Mouse (Mus musculus): ENCODE results near the gene Nfe2l1. TPM values are rescaled to one million over a fixed set of nuclear protein-coding genes. Genes with fewer than 3 reads are reported as not detected.

The Nfe2l1 gene
- polyA plus RNA-seq (2014; fragmentation: Nextera tagmentation; extraction: Ambion mirVana) = 49.3 and 54.7 TPM in 2 replicates

GRCm38 (mm10) chr11:96829813-96830538, at the start of gene Nfe2l1:
Nfe2l1 (minus strand) TSS chr11:96829968.
- Histone ChIP-seq H3K4me2 (replicated peaks) (peak within 1 kb of the TSS; percentile 67), H3K4me3 (replicated peaks; ENCODE audit: low read length) (peak within 1 kb of the TSS; percentile 67), H3K27me3 (ENCODE audit: control insufficient read depth, insufficient read depth, low read length) (no peaks in the 10 kb centered on the region), H3K27ac (peak within 1 kb of the TSS; percentile 93), H3K9ac (peak within 1 kb of the TSS; percentile 75), H3K4me1 (replicated peaks; ENCODE audit: control insufficient read depth, insufficient read depth, low read length) (peaks cover 45% of the 10 kb centered on the region), H3K36me3 (replicated peaks; ENCODE audit: control insufficient read depth, insufficient read depth) (peaks cover 27% of the 10 kb centered on the region), H3K9me3 (ENCODE audit: control insufficient read depth, low read length) (no peaks in the 10 kb centered on the region)
- DNase-seq (ENCODE audit: low spot score) = peak; percentile 97
- under 1% methylated on average over 51 of the region's 51 CpGs for WGBS
- peak; percentile 99 for ATAC-seq (ENCODE audit: low FRiP score)

- H3K9me3 ChIP-seq (ENCODE audit: control insufficient read depth, low read length) = no peaks in the 10 kb centered on the region
- no peak overlapping the region for H3K9ac ChIP-seq
- no peaks in the 10 kb centered on the region for H3K36me3 ChIP-seq (replicated peaks; ENCODE audit: control insufficient read depth, insufficient read depth)
- no peak overlapping the region for H3K4me2 ChIP-seq (replicated peaks)
- DNase-seq (ENCODE audit: low spot score) = no peak
- no peak for ATAC-seq (ENCODE audit: low FRiP score)
- WGBS = 6% methylated on average over 7 of the region's 7 CpGs
- peaks cover 46% of the 10 kb centered on the region for H3K4me1 ChIP-seq (replicated peaks; ENCODE audit: control insufficient read depth, insufficient read depth, low read length)
- peak overlapping the region; percentile 100 for H3K27ac ChIP-seq
- no peak overlapping the region for H3K4me3 ChIP-seq (replicated peaks; ENCODE audit: low read length)
- no peaks in the 10 kb centered on the region for H3K27me3 ChIP-seq (ENCODE audit: control insufficient read depth, insufficient read depth, low read length)
Observed at GRCm38 (mm10) chr11:96879359-96879758, 49.6 kb upstream of the Nfe2l1 start.

- Histone ChIP-seq H3K4me2 (replicated peaks) (no peak overlapping the region), H3K27me3 (ENCODE audit: control insufficient read depth, insufficient read depth, low read length) (no peaks in the 10 kb centered on the region), H3K4me1 (replicated peaks; ENCODE audit: control insufficient read depth, insufficient read depth, low read length) (peaks cover 52% of the 10 kb centered on the region), H3K27ac (peak overlapping the region; percentile 100), H3K9me3 (ENCODE audit: control insufficient read depth, low read length) (no peaks in the 10 kb centered on the region), H3K9ac (no peak overlapping the region), H3K36me3 (replicated peaks; ENCODE audit: control insufficient read depth, insufficient read depth) (no peaks in the 10 kb centered on the region), H3K4me3 (replicated peaks; ENCODE audit: low read length) (no peak overlapping the region)
- DNase-seq (ENCODE audit: low spot score) (no peak), ATAC-seq (ENCODE audit: low FRiP score) (no peak)
- 16% methylated on average over 3 of the region's 3 CpGs for WGBS
Observed at GRCm38 (mm10) chr11:96878715-96879114, 48.9 kb upstream of the Nfe2l1 start.

DNA sequence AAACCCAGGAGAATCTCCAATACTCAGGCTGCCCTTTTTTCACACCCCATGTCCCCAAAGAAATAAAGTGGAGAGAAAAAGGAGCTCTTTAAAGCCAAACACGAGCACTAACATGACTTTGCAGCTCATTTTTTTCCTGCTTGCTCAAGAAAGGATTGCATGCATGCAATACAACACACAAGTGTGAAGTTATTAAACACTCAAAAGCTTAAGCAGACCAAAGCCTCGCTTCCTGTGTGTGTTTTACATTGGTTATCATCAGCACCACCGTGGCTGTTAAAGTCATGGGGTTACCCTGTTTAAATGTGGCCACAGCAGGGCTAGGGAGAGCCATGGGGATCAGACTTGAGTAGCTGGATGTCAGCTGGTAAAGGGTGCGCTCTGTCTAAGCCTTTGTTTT, 47.3 kb upstream of the Nfe2l1 start:
- Histone ChIP-seq H3K36me3 (replicated peaks; ENCODE audit: control insufficient read depth, insufficient read depth) (no peaks in the 10 kb centered on the region), H3K9me3 (ENCODE audit: control insufficient read depth, low read length) (no peaks in the 10 kb centered on the region)
- DNase-seq (ENCODE audit: low spot score) = no peak

DNA sequence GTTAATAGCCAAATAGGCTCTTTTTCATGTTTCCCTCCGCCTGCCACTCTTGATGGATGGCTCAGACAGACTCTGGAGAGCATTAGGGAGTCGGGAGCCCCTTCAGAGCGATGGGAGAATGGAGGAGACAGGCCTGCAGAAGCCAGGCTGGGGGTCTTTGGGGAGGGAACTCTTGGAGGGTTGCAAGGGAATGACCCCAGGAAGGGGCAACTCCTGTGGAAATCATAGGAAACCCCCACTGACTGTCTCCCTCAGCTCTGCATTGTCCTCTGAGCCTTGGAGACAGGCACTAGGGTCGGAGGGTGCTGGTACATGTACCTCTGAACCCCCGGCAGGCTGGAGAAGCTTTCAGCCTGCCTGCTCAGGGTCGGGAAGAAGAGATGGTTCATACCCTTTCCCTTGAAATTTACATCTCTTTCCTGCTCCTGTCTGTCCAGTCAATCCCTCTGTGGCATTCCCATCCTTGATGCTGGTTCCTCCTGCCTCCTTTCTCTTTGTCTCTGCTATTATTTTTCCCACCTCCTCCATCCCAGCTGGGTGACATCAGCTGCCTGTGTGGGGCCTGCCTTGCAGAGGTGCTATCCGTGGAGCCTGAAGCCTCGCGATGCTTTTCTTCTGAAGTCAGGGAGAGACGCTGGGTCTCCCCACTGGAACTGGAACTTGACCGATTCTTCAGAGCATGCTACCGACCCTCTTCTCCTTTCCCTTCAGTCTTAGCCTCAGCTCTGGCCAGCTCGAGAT, 46.7 kb upstream of the Nfe2l1 start:
- 0 out of 2 replicates have a peak overlapping the region, but pooled peaks have one; percentile 8 for H3K4me3 ChIP-seq (replicated peaks; ENCODE audit: low read length)
- ATAC-seq (ENCODE audit: low FRiP score) (peak; percentile 60), DNase-seq (ENCODE audit: low spot score) (peak; percentile 48)
- H3K27me3 ChIP-seq (ENCODE audit: control insufficient read depth, insufficient read depth, low read length) = no peaks in the 10 kb centered on the region
- no peaks in the 10 kb centered on the region for H3K9me3 ChIP-seq (ENCODE audit: control insufficient read depth, low read length)
- WGBS = 2% methylated on average over 13 of the region's 13 CpGs
- H3K36me3 ChIP-seq (replicated peaks; ENCODE audit: control insufficient read depth, insufficient read depth) = no peaks in the 10 kb centered on the region
- H3K4me1 ChIP-seq (replicated peaks; ENCODE audit: control insufficient read depth, insufficient read depth, low read length) = peaks cover 68% of the 10 kb centered on the region
- peak overlapping the region; percentile 61 for H3K4me2 ChIP-seq (replicated peaks)
- H3K9ac ChIP-seq = peak overlapping the region; percentile 65
- peak overlapping the region; percentile 100 for H3K27ac ChIP-seq

More for the DNA sequence above, 47.3 kb upstream of the Nfe2l1 start:
- Histone ChIP-seq H3K4me2 (replicated peaks) (no peak overlapping the region), H3K27me3 (ENCODE audit: control insufficient read depth, insufficient read depth, low read length) (no peaks in the 10 kb centered on the region), H3K4me3 (replicated peaks; ENCODE audit: low read length) (no peak overlapping the region), H3K9ac (peak overlapping the region; percentile 65), H3K27ac (peak overlapping the region; percentile 100), H3K4me1 (replicated peaks; ENCODE audit: control insufficient read depth, insufficient read depth, low read length) (peaks cover 68% of the 10 kb centered on the region)
- WGBS = 23% methylated on average over 4 of the region's 4 CpGs
- no peak for ATAC-seq (ENCODE audit: low FRiP score)

DNA sequence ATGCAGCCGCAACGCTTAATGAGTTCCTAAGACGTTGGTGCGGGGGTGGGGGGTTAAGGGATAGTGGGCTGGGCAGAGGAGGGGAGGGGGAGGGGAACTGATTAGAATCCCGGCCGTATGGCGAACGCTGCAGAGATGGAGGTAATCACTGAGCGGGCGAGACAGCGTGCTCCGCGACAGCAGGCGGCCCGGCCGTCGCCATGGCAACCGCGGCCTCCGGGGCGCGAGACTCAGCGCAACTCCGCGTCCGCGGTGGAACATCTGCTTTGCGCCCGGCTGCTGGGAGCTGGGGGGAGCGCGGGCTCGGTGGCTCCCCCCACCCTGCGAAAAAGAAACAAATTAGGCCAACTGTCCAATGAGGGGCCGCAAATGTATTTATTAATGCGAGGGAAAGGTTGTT, 46.0 kb upstream of the Nfe2l1 start:
- ATAC-seq (ENCODE audit: low FRiP score) (peak; percentile 86), DNase-seq (ENCODE audit: low spot score) (peak; percentile 90)
- Histone ChIP-seq H3K36me3 (replicated peaks; ENCODE audit: control insufficient read depth, insufficient read depth) (no peaks in the 10 kb centered on the region), H3K4me1 (replicated peaks; ENCODE audit: control insufficient read depth, insufficient read depth, low read length) (peaks cover 68% of the 10 kb centered on the region), H3K27ac (peak overlapping the region; percentile 100), H3K9ac (peak overlapping the region; percentile 32; the same call in 1 of the 2 replicates), H3K4me3 (replicated peaks; ENCODE audit: low read length) (peak overlapping the region; percentile 8; the same call in 1 of the 2 replicates), H3K9me3 (ENCODE audit: control insufficient read depth, low read length) (no peaks in the 10 kb centered on the region), H3K27me3 (ENCODE audit: control insufficient read depth, insufficient read depth, low read length) (no peaks in the 10 kb centered on the region), H3K4me2 (replicated peaks) (peak overlapping the region; percentile 61)
- under 1% methylated on average over 35 of the region's 35 CpGs for WGBS

DNA sequence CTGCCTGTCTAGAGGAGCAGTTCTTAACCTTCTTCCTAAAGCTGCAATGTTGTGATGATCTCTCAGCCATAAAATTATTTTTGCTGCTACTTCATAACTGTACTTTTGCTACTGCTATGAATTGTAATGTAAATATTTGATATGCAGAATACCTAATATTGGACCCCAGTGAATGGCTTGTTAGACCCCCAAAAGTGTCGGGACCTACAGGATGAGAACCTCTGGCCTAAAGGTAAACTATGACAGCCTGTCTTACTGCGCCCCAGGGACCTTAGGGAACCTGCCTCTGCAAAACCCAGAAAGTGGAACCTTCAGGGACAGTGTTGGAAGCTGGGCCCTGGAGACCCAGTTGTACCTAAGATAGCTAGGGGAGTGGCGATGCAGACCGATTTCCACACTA, 45.5 kb upstream of the Nfe2l1 start:
- H3K27ac ChIP-seq = peak overlapping the region; percentile 100
- no peaks in the 10 kb centered on the region for H3K27me3 ChIP-seq (ENCODE audit: control insufficient read depth, insufficient read depth, low read length)
- DNase-seq (ENCODE audit: low spot score) = no peak
- H3K4me1 ChIP-seq (replicated peaks; ENCODE audit: control insufficient read depth, insufficient read depth, low read length) = peaks cover 68% of the 10 kb centered on the region
- 9% methylated on average over 4 of the region's 4 CpGs for WGBS
- H3K4me2 ChIP-seq (replicated peaks) = peak overlapping the region; percentile 61
- no peaks in the 10 kb centered on the region for H3K9me3 ChIP-seq (ENCODE audit: control insufficient read depth, low read length)
- no peak for ATAC-seq (ENCODE audit: low FRiP score)
- H3K4me3 ChIP-seq (replicated peaks; ENCODE audit: low read length) = peak overlapping the region; percentile 8; the same call in 1 of the 2 replicates
- no peaks in the 10 kb centered on the region for H3K36me3 ChIP-seq (replicated peaks; ENCODE audit: control insufficient read depth, insufficient read depth)
- peak overlapping the region; percentile 32 for H3K9ac ChIP-seq

DNA sequence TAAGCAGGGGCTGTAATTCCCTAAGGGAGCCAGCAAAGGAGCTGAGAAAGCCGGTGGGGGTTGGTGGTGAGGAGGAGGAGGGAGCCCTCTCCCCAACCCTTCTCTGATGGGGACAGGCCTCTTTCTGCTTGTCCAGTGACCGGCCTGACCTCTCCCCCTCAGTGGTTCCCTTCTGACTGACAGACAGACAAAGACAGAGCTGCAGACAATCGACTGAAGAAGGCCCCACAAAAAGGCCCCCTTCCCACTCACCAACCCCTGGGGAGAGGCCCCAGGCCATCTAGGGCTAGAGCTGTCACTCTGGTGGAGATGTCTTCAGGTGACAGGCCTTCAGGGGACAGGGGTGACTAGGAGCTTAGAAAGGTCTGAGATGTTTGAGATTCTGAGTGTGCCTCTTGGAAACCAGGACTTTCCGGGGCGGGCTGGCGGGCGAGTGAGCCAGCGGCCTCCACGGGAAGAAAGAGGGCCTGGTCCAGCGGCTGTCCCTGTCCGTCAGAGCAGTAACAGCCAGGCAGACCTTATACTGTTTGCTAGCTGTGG, 43.9 kb upstream of the Nfe2l1 start:
- H3K4me2 ChIP-seq (replicated peaks) = peak overlapping the region; percentile 15; the same call in 1 of the 2 replicates
- H3K27ac ChIP-seq = peak overlapping the region; percentile 100
- ATAC-seq (ENCODE audit: low FRiP score) (no peak), DNase-seq (ENCODE audit: low spot score) (no peak)
- no peak overlapping the region for H3K4me3 ChIP-seq (replicated peaks; ENCODE audit: low read length)
- H3K9ac ChIP-seq = peak overlapping the region; percentile 55; the same call in 1 of the 2 replicates
- no peaks in the 10 kb centered on the region for H3K9me3 ChIP-seq (ENCODE audit: control insufficient read depth, low read length)
- H3K4me1 ChIP-seq (replicated peaks; ENCODE audit: control insufficient read depth, insufficient read depth, low read length) = peaks cover 59% of the 10 kb centered on the region
- WGBS = 9% methylated on average over 11 of the region's 11 CpGs
- H3K36me3 ChIP-seq (replicated peaks; ENCODE audit: control insufficient read depth, insufficient read depth) = no peaks in the 10 kb centered on the region
- no peaks in the 10 kb centered on the region for H3K27me3 ChIP-seq (ENCODE audit: control insufficient read depth, insufficient read depth, low read length)
